Mouse (Mus musculus): Measurements from ENCODE around the gene Hspb8. TPM values are rescaled to one million over a fixed set of nuclear protein-coding genes. Genes with fewer than 3 reads are reported as not detected.
"Not testable (repeated sequence)": the region's sequence is repeated elsewhere in the genome, so short reads cannot be mapped to it uniquely, and the experiment has no call there.

The Hspb8 gene
- polyA plus RNA-seq, 1 experiment from 2014 or later = 5.5 TPM

GRCm38 (mm10) chr5:116438328-116438727 is 15.7 kb upstream of the Hspb8 start:
- no peaks in the 10 kb centered on the region for H3K4me1 ChIP-seq (ENCODE audit: control insufficient read depth, insufficient read depth, low read length)
- 28% methylated on average over 4 of the region's 4 CpGs for WGBS
- H3K36me3 ChIP-seq (ENCODE audit: control insufficient read depth, insufficient read depth, low read length) = no peaks in the 10 kb centered on the region
- no peak overlapping the region for H3K4me3 ChIP-seq (ENCODE audit: low read depth, low read length)
- DNase-seq (ENCODE audit: low spot score) (no peak), ATAC-seq (ENCODE audit: insufficient read depth, low FRiP score, low TSS enrichment) (no peak)
- H3K9me3 ChIP-seq (ENCODE audit: control insufficient read depth, low read length) = no peaks in the 10 kb centered on the region
- no peak overlapping the region for H3K27ac ChIP-seq (ENCODE audit: low read depth, low read length)
- no peaks in the 10 kb centered on the region for H3K27me3 ChIP-seq (ENCODE audit: control insufficient read depth, insufficient read depth, low read length)
- no peak overlapping the region for H3K4me2 ChIP-seq (ENCODE audit: low read depth)
- no peak overlapping the region for H3K9ac ChIP-seq (ENCODE audit: low read length)

- no peak for ATAC-seq (ENCODE audit: insufficient read depth, low FRiP score, low TSS enrichment)
These were observed 13.5 kb upstream of the Hspb8 start for GRCm38 (mm10) chr5:116436117-116436516.

GRCm38 (mm10) chr5:116434976-116435850 is 12.5 kb upstream of the Hspb8 start:
- Histone ChIP-seq H3K27ac (ENCODE audit: low read depth, low read length) (no peak overlapping the region), H3K4me1 (ENCODE audit: control insufficient read depth, insufficient read depth, low read length) (no peaks in the 10 kb centered on the region), H3K27me3 (ENCODE audit: control insufficient read depth, insufficient read depth, low read length) (no peaks in the 10 kb centered on the region), H3K4me2 (ENCODE audit: low read depth) (no peak overlapping the region), H3K4me3 (ENCODE audit: low read depth, low read length) (no peak overlapping the region), H3K9me3 (ENCODE audit: control insufficient read depth, low read length) (no peaks in the 10 kb centered on the region), H3K36me3 (ENCODE audit: control insufficient read depth, insufficient read depth, low read length) (no peaks in the 10 kb centered on the region), H3K9ac (ENCODE audit: low read length) (no peak overlapping the region)
- DNase-seq (ENCODE audit: low spot score) (no peak), ATAC-seq (ENCODE audit: insufficient read depth, low FRiP score, low TSS enrichment) (no peak)
- 71% methylated on average over 13 of the region's 13 CpGs for WGBS

More at GRCm38 (mm10) chr5:116436117-116436516, 13.5 kb upstream of the Hspb8 start:
- Histone ChIP-seq H3K4me1 (ENCODE audit: control insufficient read depth, insufficient read depth, low read length) (no peaks in the 10 kb centered on the region), H3K27ac (ENCODE audit: low read depth, low read length) (no peak overlapping the region), H3K36me3 (ENCODE audit: control insufficient read depth, insufficient read depth, low read length) (no peaks in the 10 kb centered on the region), H3K4me2 (ENCODE audit: low read depth) (no peak overlapping the region), H3K9ac (ENCODE audit: low read length) (no peak overlapping the region), H3K9me3 (ENCODE audit: control insufficient read depth, low read length) (no peaks in the 10 kb centered on the region), H3K4me3 (ENCODE audit: low read depth, low read length) (no peak overlapping the region), H3K27me3 (ENCODE audit: control insufficient read depth, insufficient read depth, low read length) (no peaks in the 10 kb centered on the region)
- DNase-seq (ENCODE audit: low spot score) = no peak

GRCm38 (mm10) chr5:116432871-116433270 is 10.2 kb upstream of the Hspb8 start:
- H3K4me2 ChIP-seq (ENCODE audit: low read depth) = no peak overlapping the region
- no peak overlapping the region for H3K27ac ChIP-seq (ENCODE audit: low read depth, low read length)
- ATAC-seq (ENCODE audit: insufficient read depth, low FRiP score, low TSS enrichment) = no peak
- no peak overlapping the region for H3K4me3 ChIP-seq (ENCODE audit: low read depth, low read length)
- no peaks in the 10 kb centered on the region for H3K27me3 ChIP-seq (ENCODE audit: control insufficient read depth, insufficient read depth, low read length)
- no peaks in the 10 kb centered on the region for H3K9me3 ChIP-seq (ENCODE audit: control insufficient read depth, low read length)
- H3K9ac ChIP-seq (ENCODE audit: low read length) = no peak overlapping the region
- H3K4me1 ChIP-seq (ENCODE audit: control insufficient read depth, insufficient read depth, low read length) = no peaks in the 10 kb centered on the region
- WGBS = 53% methylated on average over 7 of the region's 7 CpGs
- DNase-seq (ENCODE audit: low spot score) = no peak
- no peaks in the 10 kb centered on the region for H3K36me3 ChIP-seq (ENCODE audit: control insufficient read depth, insufficient read depth, low read length)

GRCm38 (mm10) chr5:116426701-116427100 is 4.0 kb upstream of the Hspb8 start:
- ATAC-seq (ENCODE audit: insufficient read depth, low FRiP score, low TSS enrichment) = no peak
- Histone ChIP-seq H3K4me3 (ENCODE audit: low read depth, low read length) (no peak overlapping the region), H3K27ac (ENCODE audit: low read depth, low read length) (no peak overlapping the region), H3K36me3 (ENCODE audit: control insufficient read depth, insufficient read depth, low read length) (no peaks in the 10 kb centered on the region), H3K27me3 (ENCODE audit: control insufficient read depth, insufficient read depth, low read length) (no peaks in the 10 kb centered on the region), H3K9me3 (ENCODE audit: control insufficient read depth, low read length) (no peaks in the 10 kb centered on the region), H3K4me2 (ENCODE audit: low read depth) (no peak overlapping the region), H3K9ac (ENCODE audit: low read length) (no peak overlapping the region), H3K4me1 (ENCODE audit: control insufficient read depth, insufficient read depth, low read length) (peaks cover 11% of the 10 kb centered on the region)
- DNase-seq (ENCODE audit: low spot score) = no peak
- WGBS = 79% methylated on average over 2 of the region's 2 CpGs

- not testable (repeated sequence) for H3K27ac ChIP-seq (ENCODE audit: low read depth, low read length); DNase-seq (ENCODE audit: low spot score); H3K36me3 ChIP-seq (ENCODE audit: control insufficient read depth, insufficient read depth, low read length); H3K9me3 ChIP-seq (ENCODE audit: control insufficient read depth, low read length); H3K4me2 ChIP-seq (ENCODE audit: low read depth); H3K9ac ChIP-seq (ENCODE audit: low read length); H3K4me3 ChIP-seq (ENCODE audit: low read depth, low read length); H3K27me3 ChIP-seq (ENCODE audit: control insufficient read depth, insufficient read depth, low read length); ATAC-seq (ENCODE audit: insufficient read depth, low FRiP score, low TSS enrichment)
- peaks cover 11% of the 10 kb centered on the region for H3K4me1 ChIP-seq (ENCODE audit: control insufficient read depth, insufficient read depth, low read length)
- WGBS = 81% methylated on average over 3 of the region's 3 CpGs
These were observed 3.0 kb upstream of the Hspb8 start for GRCm38 (mm10) chr5:116425709-116426108.

GRCm38 (mm10) chr5:116425273-116425672 is 2.6 kb upstream of the Hspb8 start:
- peaks cover 11% of the 10 kb centered on the region for H3K4me1 ChIP-seq (ENCODE audit: control insufficient read depth, insufficient read depth, low read length)
- no peak overlapping the region for H3K4me3 ChIP-seq (ENCODE audit: low read depth, low read length)
- H3K9me3 ChIP-seq (ENCODE audit: control insufficient read depth, low read length) = no peaks in the 10 kb centered on the region
- no peak overlapping the region for H3K9ac ChIP-seq (ENCODE audit: low read length)
- no peak for DNase-seq (ENCODE audit: low spot score)
- ATAC-seq (ENCODE audit: insufficient read depth, low FRiP score, low TSS enrichment) = no peak
- H3K36me3 ChIP-seq (ENCODE audit: control insufficient read depth, insufficient read depth, low read length) = no peaks in the 10 kb centered on the region
- 64% methylated on average over 7 of the region's 7 CpGs for WGBS
- no peak overlapping the region for H3K27ac ChIP-seq (ENCODE audit: low read depth, low read length)
- H3K4me2 ChIP-seq (ENCODE audit: low read depth) = no peak overlapping the region
- H3K27me3 ChIP-seq (ENCODE audit: control insufficient read depth, insufficient read depth, low read length) = no peaks in the 10 kb centered on the region

- 82% methylated on average over 8 of the region's 8 CpGs for WGBS
- peaks cover 11% of the 10 kb centered on the region for H3K4me1 ChIP-seq (ENCODE audit: control insufficient read depth, insufficient read depth, low read length)
- no peaks in the 10 kb centered on the region for H3K36me3 ChIP-seq (ENCODE audit: control insufficient read depth, insufficient read depth, low read length)
- no peak overlapping the region for H3K4me3 ChIP-seq (ENCODE audit: low read depth, low read length)
- no peaks in the 10 kb centered on the region for H3K27me3 ChIP-seq (ENCODE audit: control insufficient read depth, insufficient read depth, low read length)
- DNase-seq (ENCODE audit: low spot score) = no peak
- H3K27ac ChIP-seq (ENCODE audit: low read depth, low read length) = no peak overlapping the region
- no peaks in the 10 kb centered on the region for H3K9me3 ChIP-seq (ENCODE audit: control insufficient read depth, low read length)
- ATAC-seq (ENCODE audit: insufficient read depth, low FRiP score, low TSS enrichment) = no peak
- no peak overlapping the region for H3K4me2 ChIP-seq (ENCODE audit: low read depth)
- no peak overlapping the region for H3K9ac ChIP-seq (ENCODE audit: low read length)
These were observed 1.1 kb upstream of the Hspb8 start for GRCm38 (mm10) chr5:116423746-116424145.
